9 mouse cellular contexts compared by ENCODE assay signal in genomic region chr4:137287818-137288217, GRCm38 (mm10). TPM values are rescaled to one million over a fixed set of nuclear protein-coding genes. Genes with fewer than 3 reads are reported as not detected.
DNase-seq lines count a peak whose midpoint lies in the region; ATAC-seq and TF ChIP-seq lines count a peak whose summit lies in the region.
"Had no signal": no experiment of that assay in that cellular context is flagged by ENCODE, and none has a peak within 500 bp of the region (broad histone marks: within the 10 kb centered on the region; RNA-seq: fewer than 3 reads in every experiment).

No protein-coding gene starts in this region.

- H3K27ac ChIP-seq in cortical plate, adult 2 months (ENCODE audit: insufficient read depth, low read length) = no peak overlapping the region
- H3K27ac ChIP-seq: hindbrain, embryonic 15.5 days had no signal

- ATAC-seq in activated CD4-positive, CD25-positive, alpha-beta regulatory T cell, adult 4 months = no peak

- H3K4me3 ChIP-seq in cortical plate, adult 2 months (ENCODE audit: insufficient read depth, low read length) = no peak overlapping the region
- H3K4me3 ChIP-seq: hindbrain, embryonic 15.5 days had no signal

- peak; percentile 67 for TF ChIP-seq CTCF in cortical plate, adult 2 months (IDR thresholded peaks at IDR 0.05; ENCODE audit: extremely low read depth, insufficient read depth, low read length)

- DNase-seq in cerebellum, adult 8-10 months = peak; percentile 46
- DNase-seq in cerebellum, adult 9-11 months = no peak
- peak; percentile 64 for DNase-seq in right cerebral cortex, postnatal 4 days
- DNase-seq in right cerebral cortex, adult 2 months (ENCODE audit: low spot score in 2 of 2) = no peak
- DNase-seq in kidney, adult 18-20 months = peak; percentile 73
- peak; percentile 63 for DNase-seq in lung, postnatal 25 days (ENCODE audit: low spot score)

- 0 out of 2 replicates have a peak, but pooled peaks cover 1% of the 10 kb centered on the region for H3K4me1 ChIP-seq in cortical plate, adult 2 months (ENCODE audit: control insufficient read depth, insufficient read depth, low read length)

- TF ChIP-seq POLR2A in cortical plate, adult 2 months (IDR thresholded peaks at IDR 0.05; ENCODE audit: extremely low read depth, insufficient read depth, low read length) = no peak

RNA-seq across cellular contexts. Expression of gene Wnt4, which starts 10.5 kb away (rescaled TPM):
- 12.3 and 12.8 TPM in 2 replicates for polyA plus RNA-seq in cortical plate, adult 2 months (2012; rRNA removed)
- under 1 TPM in 1 of 2 experiments, not detected in 1; 0.32 TPM for polyA plus RNA-seq in activated CD4-positive, CD25-positive, alpha-beta regulatory T cell, adult 4 months (2017; shearing (Covaris generic))

Comparison
In these comparisons a context has a peak if more than half of its experiments do, and no peak if none do; other contexts are left out.
1. DNase-seq: peak in cerebellum, adult 8-10 months (single experiment), right cerebral cortex, postnatal 4 days (single experiment), kidney, adult 18-20 months (single experiment) and lung, postnatal 25 days (single experiment); none in cerebellum, adult 9-11 months (single experiment) and right cerebral cortex, adult 2 months (0 of 2).
2. RNA of gene Wnt4, which starts 10.5 kb away (polyA plus RNA-seq): 12.3 to 12.8 TPM in cortical plate, adult 2 months; 0.32 TPM in activated CD4-positive, CD25-positive, alpha-beta regulatory T cell, adult 4 months; every median in the first group is over 10 times any median in the second.